Mouse (Mus musculus): ENCODE data around the gene Lmtk3.

DNA sequence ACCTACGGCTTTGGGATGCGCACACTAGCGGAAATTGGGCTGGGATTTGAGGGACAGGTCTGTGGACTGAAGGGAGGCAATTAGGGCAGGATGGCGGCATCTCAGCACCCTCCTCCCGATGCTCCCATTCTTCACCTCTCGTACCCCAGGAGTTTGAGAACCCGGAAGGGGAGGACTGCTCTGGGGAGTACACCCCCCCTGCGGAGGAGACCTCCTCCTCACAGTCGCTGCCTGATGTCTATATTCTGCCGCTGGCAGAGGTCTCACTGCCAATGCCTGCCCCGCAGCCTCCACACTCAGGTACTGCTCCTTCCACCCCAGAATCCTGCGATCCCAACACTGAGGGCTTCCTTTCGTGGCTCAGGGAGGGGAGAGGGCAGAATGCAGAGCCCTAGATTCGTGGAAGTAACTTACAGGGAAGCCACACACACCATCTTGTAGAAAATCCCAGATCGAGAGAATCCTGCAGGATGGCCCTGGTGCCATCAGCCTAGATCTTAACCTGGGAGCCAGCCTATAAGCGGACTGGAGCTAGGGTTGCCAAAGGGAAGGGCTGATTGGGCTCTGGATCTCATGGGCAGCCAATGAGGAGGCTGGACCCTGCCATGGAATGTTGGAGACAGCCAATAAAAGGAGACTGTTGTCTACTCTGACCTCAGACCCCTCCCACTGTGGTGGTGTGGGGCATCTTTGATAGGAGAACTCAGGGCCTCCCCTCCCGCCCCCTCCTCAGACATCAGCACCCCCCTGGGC lies 3.3 kb downstream of the Lmtk3 start:
- TF ChIP-seq CTCF (IDR thresholded peaks at IDR 0.05; ENCODE audit: borderline replicate concordance, insufficient read depth, low read depth, low read length), result no peak
- peak; percentile 46; the same call in 1 of the 2 replicates for TF ChIP-seq POLR2A (IDR thresholded peaks at IDR 0.05; ENCODE audit: borderline replicate concordance, insufficient read depth, low read length)

All from cerebellum, adult 2 months (tissue).